Mouse (Mus musculus) embryo, embryonic 11 days (tissue): ENCODE data around the gene Plekha5.

ENCODE experiments used
- DNase-seq: peaks from one replicate; pipeline ENCODE4 v3.0.0-alpha.2; 2015

Plekha5 gene

DNA sequence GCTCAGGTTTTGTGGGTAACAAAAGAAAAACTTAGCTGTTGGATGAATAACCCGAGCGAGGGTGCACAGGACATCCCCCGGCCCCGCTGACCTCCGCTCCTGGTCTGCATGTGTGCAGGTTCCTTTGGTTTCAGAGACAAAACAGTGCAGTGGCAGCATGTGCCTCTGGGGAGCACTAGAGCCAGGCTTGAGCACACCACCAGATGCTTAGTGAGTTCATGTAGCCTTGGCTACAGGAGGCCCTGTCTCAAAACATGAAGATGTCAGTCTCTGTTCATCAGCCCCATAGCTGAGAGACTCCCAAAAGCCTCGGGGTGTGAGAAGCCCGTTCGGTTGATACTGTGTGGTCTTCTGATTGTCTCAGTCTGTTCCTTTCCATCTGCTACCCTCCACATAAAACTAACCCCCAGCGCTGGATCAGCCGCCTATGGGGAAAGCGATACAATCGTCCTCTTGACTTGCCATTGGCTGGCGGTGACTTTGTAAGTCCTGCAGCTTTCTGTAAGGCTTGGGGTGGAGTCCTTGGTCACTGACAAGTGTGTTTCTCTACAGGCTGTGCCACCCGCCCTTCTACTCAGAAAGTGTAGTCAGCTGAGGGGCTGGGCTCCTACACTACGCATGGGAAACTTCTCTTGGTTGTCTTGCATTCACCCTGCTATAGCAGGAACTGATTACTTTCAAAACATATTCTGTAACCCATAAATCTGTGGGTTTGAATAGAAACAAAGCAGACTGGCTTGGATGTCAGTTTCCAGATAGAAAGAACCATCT, 32.7 kb downstream of the Plekha5 start:
- peak; percentile 18 for DNase-seq

- no peak for DNase-seq
Observed at GRCm38 (mm10) chr6:140460398-140460797, 36.5 kb downstream of the Plekha5 start.

- DNase-seq: no peak
Observed at GRCm38 (mm10) chr6:140464818-140465217, 41.0 kb downstream of the Plekha5 start.

DNA sequence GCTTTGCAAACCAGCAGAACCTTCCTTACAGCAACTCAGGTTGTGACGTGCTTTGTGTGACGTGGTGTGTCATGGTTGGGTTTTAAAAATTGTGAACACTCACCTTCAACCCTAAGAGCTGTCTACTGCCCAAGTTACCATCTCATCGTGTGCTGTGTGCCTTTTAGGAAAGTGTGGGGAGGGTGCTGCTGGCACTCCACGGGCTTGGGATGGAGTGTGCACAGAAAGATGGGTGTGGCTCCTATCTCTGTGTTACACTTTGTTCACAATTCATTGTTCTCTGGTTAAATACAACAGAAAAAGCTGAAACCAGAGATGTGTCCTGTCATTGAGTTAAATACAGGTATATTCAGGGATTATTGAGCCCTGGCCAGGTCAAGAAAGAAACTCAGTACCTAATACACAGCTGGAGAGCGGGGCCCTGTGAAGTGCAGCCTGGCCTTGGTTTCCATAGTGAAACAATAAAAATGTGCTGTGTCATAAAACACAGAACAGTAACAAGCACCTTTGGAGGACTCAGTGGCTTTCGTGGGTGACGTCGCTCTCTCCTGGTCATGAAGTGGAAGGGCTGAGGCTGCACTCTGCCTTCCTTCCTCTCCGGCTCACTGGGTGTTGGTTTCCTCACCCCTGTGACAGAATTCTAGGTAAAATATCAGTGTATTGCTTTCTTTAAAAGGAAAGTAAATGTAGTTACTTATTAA, 42.2 kb downstream of the Plekha5 start:
- DNase-seq: peak; percentile 35

DNA sequence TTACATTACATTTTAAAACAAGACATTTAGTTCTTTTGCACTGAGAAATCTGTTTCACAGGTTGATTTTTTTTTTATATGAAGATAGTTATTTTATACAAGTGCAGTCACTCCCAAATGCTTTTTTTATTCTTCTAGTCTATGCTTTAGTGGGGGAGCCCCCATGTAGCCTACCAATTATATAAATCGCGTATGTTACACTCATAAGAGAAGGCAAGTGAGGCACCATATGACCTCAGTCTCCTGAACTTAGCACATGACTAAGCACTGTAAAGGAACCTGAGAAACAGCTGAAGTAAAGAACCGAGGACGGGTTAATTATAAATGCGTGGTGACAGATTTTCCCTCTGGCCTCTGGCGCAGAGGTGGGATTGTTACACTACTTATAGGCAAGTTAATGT, 43.0 kb downstream of the Plekha5 start:
- no peak for DNase-seq

- no peak for DNase-seq
Observed at GRCm38 (mm10) chr6:140467851-140468250, 44.0 kb downstream of the Plekha5 start.

DNA sequence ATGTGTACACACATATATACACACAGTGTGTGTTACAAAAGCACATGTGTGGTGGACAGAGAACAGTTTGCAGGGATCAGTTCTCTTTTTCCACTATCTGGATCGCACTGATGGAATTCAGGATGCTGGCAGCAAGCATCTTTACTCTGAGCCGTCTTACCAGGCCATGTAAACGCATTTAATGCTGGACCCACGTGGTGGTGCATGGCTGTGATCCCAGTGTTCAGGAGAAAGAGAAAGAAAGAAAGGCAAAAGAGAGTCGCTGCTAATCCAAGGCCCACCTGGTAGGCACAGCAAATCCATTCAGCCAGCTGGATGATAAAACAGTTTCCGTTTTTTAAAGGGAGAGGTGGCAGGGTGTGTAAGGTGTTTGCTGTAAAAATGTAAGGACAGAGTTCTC, 45.9 kb downstream of the Plekha5 start:
- DNase-seq: no peak

DNA sequence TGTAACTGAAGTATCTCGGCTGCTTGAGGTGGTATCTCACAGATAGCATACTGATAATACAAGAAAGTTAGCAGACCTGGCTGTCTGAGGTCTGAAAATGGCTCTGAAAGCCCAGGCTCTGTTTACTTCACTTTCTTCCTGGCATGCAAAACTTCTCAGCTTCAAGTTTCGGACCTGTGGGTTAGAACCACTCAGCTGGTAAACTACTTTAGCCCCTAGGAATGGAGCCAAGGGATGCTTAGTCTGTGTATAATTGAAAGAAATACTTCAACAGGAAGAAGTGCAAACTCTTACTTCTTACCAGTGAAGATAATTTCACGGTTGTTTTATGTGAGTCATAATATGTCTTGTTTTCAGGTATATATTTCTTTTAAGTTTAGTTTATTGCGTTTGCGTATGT, 47.9 kb downstream of the Plekha5 start:
- DNase-seq: no peak

DNA sequence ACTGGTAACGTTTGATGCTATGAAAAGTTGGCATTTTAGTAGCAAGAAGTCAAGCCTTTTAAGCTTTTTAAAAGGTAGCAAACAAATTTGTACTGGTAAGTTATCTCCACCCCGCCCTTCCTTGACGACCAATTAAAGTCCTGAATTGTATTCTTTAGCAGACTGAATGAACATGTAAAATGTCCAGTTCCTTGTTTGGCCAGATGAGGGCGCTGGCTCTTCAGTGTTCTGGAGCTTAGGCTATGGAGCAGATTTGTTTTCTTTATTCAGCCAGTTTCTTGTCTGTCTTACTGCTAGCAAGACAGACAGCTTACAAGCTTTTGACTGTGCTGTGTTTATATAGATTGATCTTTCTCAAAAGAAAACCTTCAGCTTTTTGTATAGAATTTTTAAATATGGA, 48.5 kb downstream of the Plekha5 start:
- DNase-seq: peak; percentile 53

DNA sequence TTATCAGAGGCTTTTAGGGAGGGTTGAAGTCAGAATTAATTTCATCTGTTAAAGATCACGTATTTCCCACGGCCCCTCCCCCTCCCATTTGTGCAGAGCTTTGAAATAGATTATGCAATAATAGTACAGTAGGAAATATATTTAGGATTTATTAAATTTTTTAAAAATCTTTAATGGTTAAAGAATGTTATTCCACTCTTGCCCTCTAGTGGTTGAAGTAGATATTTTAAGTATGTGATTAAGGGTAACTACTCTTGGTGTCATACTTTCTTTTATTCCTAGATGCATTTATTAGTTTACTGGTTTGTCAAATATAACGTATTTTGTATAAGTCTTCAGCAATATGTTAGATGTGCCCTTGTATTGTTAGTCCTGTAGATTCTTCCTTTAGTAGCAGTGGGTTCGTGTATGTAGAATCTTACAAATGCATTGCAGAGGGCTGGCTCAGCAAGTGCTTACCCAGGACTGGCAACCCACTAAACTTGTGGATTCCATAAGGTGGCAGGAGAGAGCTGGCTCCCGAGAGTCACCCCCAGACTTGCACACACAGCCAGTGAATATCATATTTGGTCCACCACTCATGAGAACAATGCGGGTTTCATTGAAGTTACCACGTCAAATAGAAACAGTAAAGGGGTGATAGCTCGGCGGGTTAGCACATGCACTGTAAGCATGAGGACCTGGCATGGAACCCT, 51.7 kb downstream of the Plekha5 start:
- no peak for DNase-seq

DNA sequence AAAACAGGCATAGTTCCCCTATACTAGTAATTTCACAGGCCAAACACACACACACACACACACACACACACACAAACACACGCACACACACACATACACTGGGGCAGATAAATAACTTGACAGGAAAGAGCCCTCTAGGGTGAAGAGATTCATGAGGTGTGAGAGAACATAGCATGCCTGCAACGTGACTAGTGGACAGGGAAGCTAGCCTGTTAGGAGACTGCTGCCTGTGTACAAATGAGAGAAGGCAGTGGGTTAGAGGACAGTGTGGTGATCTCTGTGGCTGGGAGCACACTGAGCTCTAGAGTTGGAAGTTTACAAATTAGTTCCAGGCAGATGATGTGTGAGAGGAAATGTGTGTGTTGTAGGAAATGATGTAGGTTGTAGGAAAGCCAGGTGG, 53.1 kb downstream of the Plekha5 start:
- no peak for DNase-seq

GRCm38 (mm10) chr6:140478031-140478430, 54.2 kb downstream of the Plekha5 start:
- DNase-seq: no peak

GRCm38 (mm10) chr6:140478943-140479342, 55.1 kb downstream of the Plekha5 start:
- no peak for DNase-seq

GRCm38 (mm10) chr6:140480425-140481081, 56.7 kb downstream of the Plekha5 start:
- DNase-seq: no peak

DNA sequence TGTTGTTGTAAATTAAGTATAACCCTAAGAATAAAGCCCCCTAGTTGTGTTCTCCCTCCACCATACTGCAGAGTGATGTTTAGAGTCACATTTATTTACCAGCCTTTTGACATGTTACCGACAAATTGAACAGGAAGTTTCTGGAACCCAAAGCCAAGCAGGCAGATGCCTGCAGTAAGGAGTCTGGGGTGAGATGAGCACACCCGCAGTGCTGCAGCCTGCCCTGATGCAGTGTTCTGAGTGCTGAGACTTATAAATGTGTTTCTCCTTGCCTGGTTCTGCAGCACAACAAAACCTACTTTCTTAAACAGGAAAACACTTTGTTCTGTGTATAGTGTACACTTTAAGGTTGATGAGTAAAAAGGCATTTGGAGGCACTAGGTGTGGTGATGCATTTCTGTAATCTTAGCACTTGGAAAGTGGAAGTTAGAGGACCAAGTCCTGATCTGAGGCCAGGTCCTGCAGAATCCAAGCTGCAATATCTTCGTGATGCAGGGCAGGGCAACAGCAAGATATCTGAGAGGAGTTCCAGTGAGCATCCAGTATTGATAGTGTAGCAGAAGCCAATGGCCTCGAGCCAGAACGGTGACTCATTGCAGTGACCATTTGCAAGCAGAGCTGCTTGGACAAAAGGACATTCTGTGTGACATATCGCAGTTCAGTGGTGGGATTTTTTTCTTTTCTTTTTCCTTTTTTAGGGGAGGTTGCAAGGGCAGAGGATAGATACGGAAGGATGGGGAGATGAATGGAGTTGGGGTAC, 58.0 kb downstream of the Plekha5 start:
- DNase-seq: no peak

DNA sequence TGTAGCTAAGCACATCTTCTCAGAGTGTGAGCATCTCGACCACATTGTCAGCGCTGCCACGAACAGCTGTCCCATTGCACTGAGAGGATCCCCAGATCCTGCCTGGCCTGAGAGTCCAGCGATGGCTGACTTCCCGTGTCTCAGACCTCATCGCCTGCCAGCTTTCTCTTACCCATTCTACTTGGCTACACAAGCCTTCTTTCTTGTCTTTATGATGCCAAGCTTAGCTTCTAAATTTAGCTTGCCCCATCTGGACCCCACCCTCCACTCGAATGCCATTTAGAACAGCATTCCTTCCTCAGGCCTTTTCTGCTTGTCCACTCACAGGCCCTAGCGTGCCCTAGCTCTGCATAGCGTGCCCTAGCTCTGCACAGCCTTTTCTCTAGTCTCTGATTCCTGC, 60.3 kb downstream of the Plekha5 start:
- no peak for DNase-seq

GRCm38 (mm10) chr6:140485636-140486035, 61.8 kb downstream of the Plekha5 start:
- DNase-seq: no peak

DNA sequence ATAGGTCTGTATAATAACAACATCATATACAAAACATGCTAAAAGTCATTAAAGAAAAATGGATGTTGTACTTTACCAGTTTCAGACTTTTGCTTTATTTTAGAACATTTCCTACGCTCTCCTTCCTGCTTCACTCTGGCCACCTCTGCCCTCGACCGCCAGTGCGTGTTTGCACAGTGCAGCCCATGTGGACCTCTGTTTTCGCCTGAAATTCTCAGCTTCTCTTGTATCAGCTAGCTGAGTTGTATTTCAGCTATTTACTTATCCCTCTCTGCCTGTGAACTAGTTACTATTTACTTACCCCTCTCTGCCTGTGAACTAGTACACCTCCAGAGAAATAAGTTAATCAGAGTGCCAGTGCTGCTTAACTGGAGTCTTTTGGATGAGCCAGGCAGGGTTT, 62.8 kb downstream of the Plekha5 start:
- no peak for DNase-seq

DNA sequence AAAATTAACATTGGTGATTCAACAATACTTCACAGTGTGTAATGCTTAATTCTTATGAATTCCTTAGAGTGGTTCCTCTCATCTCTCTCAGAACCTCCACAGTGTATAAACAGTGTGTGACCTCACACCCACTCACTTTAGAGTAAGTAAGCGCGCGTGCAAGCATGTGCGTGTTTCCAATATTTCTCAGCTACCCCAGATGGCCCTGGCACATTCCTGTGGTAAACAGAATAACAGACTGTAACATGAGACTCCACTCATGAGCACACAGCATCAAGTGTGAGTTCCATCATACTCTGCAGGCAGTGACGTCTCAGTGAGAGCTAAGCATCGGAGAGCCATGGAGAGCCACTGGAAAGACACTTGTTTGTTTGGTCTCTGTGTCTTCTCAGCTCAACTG, 63.6 kb downstream of the Plekha5 start:
- no peak for DNase-seq

GRCm38 (mm10) chr6:140488673-140489072, 64.8 kb downstream of the Plekha5 start:
- DNase-seq: no peak

- no peak for DNase-seq
Observed at GRCm38 (mm10) chr6:140489570-140489969, 65.7 kb downstream of the Plekha5 start.

- DNase-seq: no peak
Observed at GRCm38 (mm10) chr6:140490220-140490619, 66.4 kb downstream of the Plekha5 start.
